Mouse (Mus musculus) ovary, postnatal 10 days (tissue): ENCODE results near the gene Fam104a.
A peak's percentile ranks its signal among the peaks of the same experiment; 100 is the strongest.

Source experiments
- DNase-seq: peaks from one replicate; pipeline ENCODE4 v3.0.0; 2022; ENCODE audit warnings: low spot score

Fam104a gene

DNA sequence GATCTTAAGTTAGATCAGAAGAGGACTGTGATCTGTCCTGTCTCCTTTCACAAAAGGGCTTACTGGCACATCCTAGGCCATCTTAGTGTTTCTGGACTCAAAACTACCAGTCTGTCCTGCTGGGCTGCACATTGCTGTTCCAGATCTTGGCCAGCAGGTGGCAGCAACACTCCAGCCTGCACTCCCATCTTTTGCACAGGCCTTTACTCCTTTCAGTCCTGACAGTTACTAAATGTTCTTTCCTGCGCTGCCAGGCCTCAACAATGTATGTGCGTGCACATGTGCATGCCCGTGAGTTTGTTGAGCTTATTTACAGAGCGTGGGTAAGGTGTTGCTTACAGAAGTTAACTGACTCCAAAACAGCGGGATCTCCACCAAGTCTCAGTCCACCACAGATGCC is 19.8 kb upstream of the Fam104a start:
- no peak for DNase-seq

DNA sequence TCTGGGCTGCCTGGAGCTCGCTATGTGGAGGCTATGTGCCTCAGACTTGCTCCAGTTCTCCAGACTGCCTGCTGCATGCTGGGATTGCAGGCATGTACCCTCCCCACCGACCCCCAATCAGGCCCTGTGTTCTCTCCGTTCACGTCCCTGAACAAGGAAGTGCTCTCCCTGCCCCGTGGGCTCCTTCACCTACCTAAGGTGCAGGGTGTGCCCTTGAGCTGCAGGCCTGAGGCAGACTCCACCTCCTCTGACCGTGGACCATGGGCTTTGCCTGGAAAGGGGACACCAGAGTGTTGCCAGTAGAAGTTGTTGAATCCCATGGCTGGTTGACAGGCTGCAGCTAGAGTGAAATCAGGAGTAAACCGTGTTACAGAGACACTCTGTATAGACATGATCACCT is 15.7 kb upstream of the Fam104a start:
- no peak for DNase-seq

- DNase-seq, result no peak
Observed at GRCm38 (mm10) chr11:113698013-113698545, 14.1 kb upstream of the Fam104a start.

DNA sequence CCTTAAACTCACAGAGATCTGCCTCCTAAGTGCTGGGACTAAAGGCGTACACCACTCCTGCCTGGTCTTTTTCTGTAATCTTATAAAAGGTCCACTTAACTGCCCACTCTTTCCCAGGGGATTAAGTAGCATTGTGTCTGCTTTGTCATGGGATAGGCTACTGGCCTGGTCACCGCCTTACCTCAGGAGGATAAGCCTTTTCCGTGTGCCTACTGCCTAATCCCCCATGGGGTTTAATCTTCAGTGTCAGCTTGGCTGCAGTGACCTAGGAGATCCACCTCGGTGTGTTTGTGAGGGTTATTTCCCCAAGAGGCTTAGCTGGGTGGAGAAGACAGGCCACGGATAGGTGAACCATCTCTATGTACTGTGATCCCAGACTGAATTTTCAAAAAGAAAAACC is 13.6 kb upstream of the Fam104a start:
- DNase-seq, result no peak

DNA sequence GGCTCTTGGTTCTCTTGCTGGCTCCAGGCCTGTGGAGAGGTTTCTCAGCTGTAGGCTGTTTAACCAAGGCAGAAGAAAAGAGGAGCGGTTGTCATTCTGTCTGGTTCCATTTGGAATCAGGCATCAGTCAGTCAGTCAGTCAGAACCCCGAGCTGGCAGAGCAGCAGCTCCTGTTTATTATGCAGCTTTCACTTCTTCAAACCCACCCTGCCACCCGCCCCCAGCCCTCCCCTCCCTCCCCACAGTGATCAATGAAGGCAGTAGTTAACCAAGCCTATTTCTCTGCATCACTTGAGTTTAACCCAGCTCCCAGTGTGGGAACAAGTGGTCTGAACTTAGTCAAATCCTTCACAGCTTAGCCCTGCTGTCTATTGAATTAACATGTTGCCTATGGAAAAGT is 7.9 kb upstream of the Fam104a start:
- no peak for DNase-seq

DNA sequence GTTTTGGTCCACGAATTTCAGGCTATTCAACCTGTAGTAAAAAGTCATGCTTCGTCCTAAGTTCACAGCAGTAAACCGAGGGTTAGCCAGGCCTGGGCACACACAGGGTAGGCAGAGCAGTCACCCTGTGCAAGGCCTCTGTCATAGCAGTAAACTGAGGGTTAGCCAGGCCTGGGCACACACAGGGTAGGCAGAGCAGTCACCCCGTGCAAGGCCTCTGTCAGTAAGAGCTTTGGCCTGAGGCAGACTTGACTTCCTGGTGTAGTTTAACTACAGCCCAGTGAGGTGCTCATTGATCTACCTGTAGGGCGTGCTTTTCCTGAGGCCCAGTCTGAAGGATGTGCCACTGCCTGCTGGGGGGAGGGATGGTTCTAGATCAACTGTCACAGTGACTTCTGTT is 7.4 kb upstream of the Fam104a start:
- no peak for DNase-seq

GRCm38 (mm10) chr11:113690506-113690905 is 6.6 kb upstream of the Fam104a start:
- no peak for DNase-seq

DNA sequence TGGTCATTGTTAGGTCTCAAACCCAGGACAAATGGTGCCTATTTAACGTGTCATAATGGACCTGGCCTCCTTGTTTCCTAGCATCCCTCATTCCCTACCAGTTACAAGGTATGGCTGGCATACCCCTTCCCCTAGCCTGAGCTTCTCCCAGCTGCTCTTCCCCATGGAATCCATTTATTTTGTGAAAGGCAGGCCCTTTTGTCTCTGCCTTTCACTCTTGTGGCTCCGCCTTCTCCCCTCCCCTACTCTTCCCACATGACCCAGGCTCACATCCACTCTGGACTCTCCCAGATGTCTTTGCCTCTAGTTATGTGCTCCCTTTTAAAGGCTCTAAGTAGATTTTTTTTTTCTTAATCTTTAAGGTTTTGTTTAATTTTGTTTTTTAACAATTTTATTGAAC is 3.1 kb upstream of the Fam104a start:
- DNase-seq, result no peak

GRCm38 (mm10) chr11:113684707-113685426 is 912 bp upstream of the Fam104a start:
- no peak for DNase-seq

GRCm38 (mm10) chr11:113683627-113683956 is 363 bp downstream of the Fam104a start:
- DNase-seq, result no peak

- peak; percentile 19 for DNase-seq
Observed at GRCm38 (mm10) chr11:113682897-113683626, 893 bp downstream of the Fam104a start.

- DNase-seq, result no peak
Observed at GRCm38 (mm10) chr11:113681979-113682378, 2.0 kb downstream of the Fam104a start.

DNA sequence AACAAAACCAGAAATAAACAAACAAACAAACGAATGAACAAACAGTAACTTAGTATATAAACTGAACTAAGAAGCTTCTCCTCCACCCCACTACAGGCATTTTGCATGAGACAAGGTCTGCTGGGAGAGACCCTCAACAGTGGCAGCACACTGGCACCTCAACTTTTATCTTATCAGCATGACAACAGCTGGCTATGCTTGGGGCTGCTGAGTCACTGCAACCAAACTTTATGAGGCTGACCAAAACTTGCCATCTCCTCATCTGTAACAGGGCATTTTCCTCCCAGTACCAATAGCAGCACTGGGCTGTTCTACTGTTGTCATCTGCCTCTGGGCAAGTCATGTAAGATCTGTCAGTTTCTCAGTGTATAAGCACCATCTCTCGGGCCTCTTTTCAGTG is 3.0 kb downstream of the Fam104a start:
- no peak for DNase-seq

GRCm38 (mm10) chr11:113678373-113678772 is 5.6 kb downstream of the Fam104a start:
- no peak for DNase-seq

DNA sequence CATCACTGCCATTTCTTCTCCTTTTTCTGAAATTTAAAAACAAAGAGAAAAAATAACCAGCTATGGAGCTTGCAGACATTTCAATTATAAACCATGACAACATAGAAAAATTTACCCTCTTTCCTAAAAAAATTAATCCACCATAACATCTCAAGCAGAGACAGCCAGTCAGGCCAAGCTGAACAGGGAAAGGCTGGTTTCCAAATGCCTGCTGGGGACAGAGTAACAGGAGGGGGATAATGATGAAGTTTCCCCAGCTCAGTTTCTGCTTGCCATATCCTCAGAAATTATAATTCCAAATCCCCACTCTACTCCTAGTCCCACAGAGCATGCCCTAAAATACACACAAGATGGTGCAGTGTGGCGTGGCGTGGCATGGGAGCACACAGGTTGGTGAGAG is 6.6 kb downstream of the Fam104a start:
- no peak for DNase-seq

- no peak for DNase-seq
Observed at GRCm38 (mm10) chr11:113676847-113677246, 7.1 kb downstream of the Fam104a start.

DNA sequence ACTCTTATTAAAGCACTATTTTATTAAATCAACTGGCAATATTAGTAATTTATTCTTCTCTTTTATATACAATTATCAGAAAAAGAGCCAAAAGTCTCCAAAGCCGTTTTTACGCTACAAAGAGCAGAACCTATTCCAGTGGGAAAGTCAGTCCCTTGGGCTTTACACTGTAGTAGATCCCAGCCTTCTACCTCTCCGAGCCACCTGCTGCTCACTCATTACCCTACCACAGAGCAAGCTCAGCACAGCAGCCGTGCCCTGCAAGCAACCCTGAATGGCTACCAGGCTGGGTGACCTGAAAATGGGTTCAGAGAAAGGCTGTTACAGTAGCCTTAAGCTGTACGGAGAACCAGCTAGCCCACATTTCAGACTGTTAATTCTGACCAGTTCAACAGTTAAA is 9.4 kb downstream of the Fam104a start:
- no peak for DNase-seq

DNA sequence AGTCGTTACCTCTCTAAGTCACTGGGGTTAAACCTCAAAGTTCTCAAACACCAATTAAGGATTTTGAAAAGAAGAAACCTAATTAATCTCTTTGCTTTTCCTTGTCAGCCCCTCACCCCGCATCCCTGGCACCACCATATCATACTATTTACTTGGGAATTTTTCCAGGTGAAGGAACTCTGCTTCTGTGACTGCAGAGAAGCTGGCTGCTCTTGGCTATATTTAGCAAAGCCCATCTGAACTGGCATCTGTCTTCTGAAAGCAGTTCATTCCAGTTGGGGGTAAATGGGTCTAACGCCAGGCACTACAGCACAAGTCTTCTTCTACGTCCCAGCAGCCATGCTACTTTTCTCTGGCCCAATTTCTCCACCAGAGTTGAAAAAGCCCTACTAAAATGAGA is 10.3 kb downstream of the Fam104a start:
- DNase-seq, result no peak

DNA sequence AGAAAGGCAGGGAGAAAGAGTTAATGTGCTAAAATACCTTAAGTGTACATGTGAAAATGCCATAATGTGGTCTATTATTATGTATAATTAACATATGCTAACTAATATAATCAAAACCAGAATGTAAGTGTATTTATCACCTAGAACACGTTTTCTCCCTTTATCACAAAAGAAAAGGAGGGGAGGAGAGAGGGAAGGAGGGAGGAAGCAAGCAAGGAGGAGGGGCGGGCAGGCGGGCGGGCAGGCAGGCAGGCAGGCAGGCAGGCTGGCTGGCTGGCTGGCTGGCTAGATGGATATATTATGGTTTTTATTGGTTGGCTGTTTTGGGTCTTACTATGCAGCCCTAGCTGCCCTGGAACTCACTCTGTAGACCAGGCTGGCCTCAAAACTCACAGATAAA is 14.2 kb downstream of the Fam104a start:
- no peak for DNase-seq

DNA sequence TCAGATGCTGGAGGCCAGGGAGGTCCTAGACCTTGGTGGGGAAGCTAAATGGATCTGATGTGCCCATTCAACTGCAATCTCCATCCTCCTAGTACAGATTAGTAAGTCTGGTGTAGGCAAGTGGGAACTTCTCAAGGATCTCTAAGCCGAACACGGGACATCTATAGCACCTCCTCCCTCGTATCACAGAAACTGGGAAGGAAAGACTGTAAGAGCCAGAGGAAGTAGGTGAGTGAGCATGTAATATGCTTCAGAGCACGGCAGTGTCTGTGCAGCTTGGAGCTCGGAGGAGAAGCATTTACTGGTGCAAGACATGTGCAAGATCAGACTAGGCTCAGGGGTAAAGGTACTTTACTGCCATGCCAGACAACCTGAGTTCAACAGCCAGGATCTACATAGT is 15.1 kb downstream of the Fam104a start:
- no peak for DNase-seq

- no peak for DNase-seq
Observed at GRCm38 (mm10) chr11:113667704-113668103, 16.3 kb downstream of the Fam104a start.

DNA sequence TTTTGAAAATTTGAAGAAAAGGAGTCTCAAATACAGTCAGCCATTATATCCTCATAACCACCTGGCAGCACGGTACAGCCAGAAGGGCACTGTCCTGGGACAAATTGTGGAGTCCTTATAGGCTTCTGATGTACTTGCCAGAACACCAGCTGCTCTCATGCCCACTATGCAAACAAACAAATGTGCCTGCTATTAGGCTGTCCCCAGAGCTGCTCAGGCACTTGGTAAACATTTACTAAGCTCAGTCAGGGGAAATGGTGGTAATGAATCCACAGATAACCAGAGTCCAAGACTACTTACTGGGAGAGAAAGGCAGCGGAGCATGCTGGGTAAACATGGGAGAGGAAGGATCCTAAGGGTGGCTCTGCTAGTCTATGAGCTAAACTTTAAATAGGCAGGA is 16.8 kb downstream of the Fam104a start:
- DNase-seq, result no peak

DNA sequence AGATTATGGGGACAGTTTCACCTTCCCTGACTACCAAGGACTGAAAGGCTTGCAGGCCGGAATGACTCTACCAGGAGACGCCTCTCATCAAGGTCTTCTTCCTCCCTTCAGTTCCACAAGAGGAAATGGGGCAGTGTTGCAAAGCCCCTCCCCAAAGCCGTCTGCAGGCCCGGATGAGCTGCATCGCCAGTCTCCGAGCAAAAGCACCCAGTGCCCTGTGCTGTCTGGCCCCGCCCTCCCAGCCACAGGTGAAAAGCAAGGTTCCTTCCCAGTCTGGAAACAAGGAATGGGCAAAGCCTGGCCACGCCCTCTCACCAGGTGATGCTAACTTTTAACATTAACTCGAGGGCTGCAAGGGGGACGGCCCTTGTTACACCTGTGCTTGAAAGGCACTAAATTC is 17.3 kb downstream of the Fam104a start:
- no peak for DNase-seq

GRCm38 (mm10) chr11:113666205-113666604 is 17.8 kb downstream of the Fam104a start:
- DNase-seq, result no peak
